Mouse (Mus musculus): ENCODE results near the gene Larp4b. TPM values are rescaled to one million over a fixed set of nuclear protein-coding genes. Genes with fewer than 3 reads are reported as not detected.

Gene Larp4b
- polyA plus RNA-seq, 1 experiment from 2014 or later = 45.2 TPM

DNA sequence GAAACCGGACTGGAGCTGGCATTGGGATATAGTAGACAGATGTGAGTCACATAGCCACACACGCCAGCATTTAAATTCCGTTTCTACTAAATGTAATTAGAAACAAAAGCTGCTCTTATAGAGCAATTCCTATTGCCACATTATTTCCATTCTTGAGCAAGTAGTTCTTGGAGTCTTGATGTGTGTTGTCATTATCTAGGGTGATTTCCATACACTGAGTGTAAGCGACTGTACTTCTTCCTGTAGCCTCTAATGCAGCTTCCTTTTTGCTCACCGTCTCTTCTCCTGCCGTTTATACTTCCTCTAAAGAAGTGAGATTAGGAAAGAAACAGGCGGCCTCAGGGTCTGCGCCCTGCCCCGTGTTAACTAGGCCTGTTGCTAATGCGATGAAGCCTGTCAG, 65.6 kb downstream of the Larp4b start:
- H3K27ac ChIP-seq (ENCODE audit: low read depth, low read length) = no peak overlapping the region
- H3K4me1 ChIP-seq (ENCODE audit: control insufficient read depth, insufficient read depth, low read length) = no peaks in the 10 kb centered on the region
- 92% methylated on average over 10 of the region's 10 CpGs for WGBS
- H3K9ac ChIP-seq (replicated peaks; ENCODE audit: low read depth, low read length) = no peak overlapping the region
- no peaks in the 10 kb centered on the region for H3K9me3 ChIP-seq (ENCODE audit: control insufficient read depth, low read length)
- H3K27me3 ChIP-seq (ENCODE audit: control insufficient read depth, insufficient read depth, low read length) = no peaks in the 10 kb centered on the region
- H3K36me3 ChIP-seq (ENCODE audit: control insufficient read depth, insufficient read depth, low read length) = peaks cover 32% of the 10 kb centered on the region
- H3K4me3 ChIP-seq (ENCODE audit: low read depth, low read length) = no peak overlapping the region
- ATAC-seq (ENCODE audit: low read depth) = no peak
- no peak overlapping the region for H3K4me2 ChIP-seq (ENCODE audit: low read depth, low read length)

DNA sequence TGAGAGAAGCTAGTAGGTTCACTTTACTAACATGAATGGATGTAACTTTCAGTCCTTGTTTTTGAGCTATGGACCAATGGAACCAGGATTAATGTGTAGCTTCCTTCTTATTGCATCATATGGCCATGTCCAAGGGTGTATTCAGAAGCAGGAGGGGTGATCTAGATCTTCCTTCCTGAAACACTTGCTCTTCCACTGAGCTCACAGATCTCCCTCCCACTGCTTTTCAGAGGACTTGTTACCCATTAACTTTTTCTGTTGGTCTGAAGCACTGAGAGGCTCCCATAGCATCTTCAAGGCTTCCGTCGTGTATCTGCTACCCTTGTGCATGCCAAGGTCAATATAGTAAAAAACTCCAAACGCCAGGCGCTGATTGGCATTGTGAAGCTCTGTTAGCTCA, 69.2 kb downstream of the Larp4b start:
- Histone ChIP-seq H3K9me3 (ENCODE audit: control insufficient read depth, low read length) (no peaks in the 10 kb centered on the region), H3K9ac (replicated peaks; ENCODE audit: low read depth, low read length) (no peak overlapping the region), H3K36me3 (ENCODE audit: control insufficient read depth, insufficient read depth, low read length) (peaks cover 46% of the 10 kb centered on the region), H3K4me3 (ENCODE audit: low read depth, low read length) (no peak overlapping the region), H3K4me2 (ENCODE audit: low read depth, low read length) (no peak overlapping the region), H3K27me3 (ENCODE audit: control insufficient read depth, insufficient read depth, low read length) (no peaks in the 10 kb centered on the region), H3K4me1 (ENCODE audit: control insufficient read depth, insufficient read depth, low read length) (no peaks in the 10 kb centered on the region), H3K27ac (ENCODE audit: low read depth, low read length) (no peak overlapping the region)
- no peak for ATAC-seq (ENCODE audit: low read depth)
- 98% methylated on average over 4 of the region's 4 CpGs for WGBS

DNA sequence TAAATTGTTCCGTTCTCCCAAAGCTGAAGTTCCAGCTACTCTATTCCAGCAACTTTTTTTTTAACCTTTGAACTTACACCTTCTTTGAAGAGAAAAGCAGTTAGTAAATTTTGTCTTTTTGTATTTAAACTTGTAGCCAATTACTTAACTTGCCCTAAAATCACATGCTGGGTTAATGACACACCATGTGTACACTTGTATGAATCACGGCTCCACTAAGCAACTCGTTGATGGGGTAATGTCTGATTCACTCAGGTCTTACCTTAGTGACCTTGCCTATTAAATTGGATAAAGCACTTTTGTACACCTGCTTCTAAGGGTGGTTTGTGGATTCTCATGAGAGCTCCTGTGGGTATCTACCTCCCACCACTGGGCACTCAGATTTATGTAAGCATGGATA, 74.2 kb downstream of the Larp4b start:
- H3K4me3 ChIP-seq (ENCODE audit: low read depth, low read length) = no peak overlapping the region
- no peaks in the 10 kb centered on the region for H3K9me3 ChIP-seq (ENCODE audit: control insufficient read depth, low read length)
- ATAC-seq (ENCODE audit: low read depth) = no peak
- no peak overlapping the region for H3K4me2 ChIP-seq (ENCODE audit: low read depth, low read length)
- no peak overlapping the region for H3K9ac ChIP-seq (replicated peaks; ENCODE audit: low read depth, low read length)
- 87% methylated on average over 3 of the region's 3 CpGs for WGBS
- no peak overlapping the region for H3K27ac ChIP-seq (ENCODE audit: low read depth, low read length)
- H3K4me1 ChIP-seq (ENCODE audit: control insufficient read depth, insufficient read depth, low read length) = no peaks in the 10 kb centered on the region
- H3K36me3 ChIP-seq (ENCODE audit: control insufficient read depth, insufficient read depth, low read length) = peaks cover 47% of the 10 kb centered on the region
- no peaks in the 10 kb centered on the region for H3K27me3 ChIP-seq (ENCODE audit: control insufficient read depth, insufficient read depth, low read length)

DNA sequence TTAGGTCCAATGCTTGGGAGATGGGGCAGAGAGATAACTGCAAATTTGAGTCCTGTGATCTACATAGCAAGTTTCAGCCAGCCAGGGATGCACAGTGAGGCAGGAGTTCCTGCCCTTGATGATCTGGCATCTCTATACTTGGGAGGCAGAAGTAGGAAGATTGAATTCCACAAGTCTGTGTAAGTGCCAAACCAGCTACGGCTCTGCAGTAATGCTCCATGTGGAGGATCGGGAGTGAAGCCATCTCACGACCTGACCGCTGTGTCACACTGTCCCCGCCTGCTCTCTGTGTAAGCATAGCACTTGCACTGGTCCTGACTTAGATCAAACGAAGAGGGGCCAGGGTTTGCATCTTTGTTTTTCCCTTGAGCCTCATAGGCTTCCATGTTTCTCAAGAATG, 75.9 kb downstream of the Larp4b start:
- no peak overlapping the region for H3K4me3 ChIP-seq (ENCODE audit: low read depth, low read length)

DNA sequence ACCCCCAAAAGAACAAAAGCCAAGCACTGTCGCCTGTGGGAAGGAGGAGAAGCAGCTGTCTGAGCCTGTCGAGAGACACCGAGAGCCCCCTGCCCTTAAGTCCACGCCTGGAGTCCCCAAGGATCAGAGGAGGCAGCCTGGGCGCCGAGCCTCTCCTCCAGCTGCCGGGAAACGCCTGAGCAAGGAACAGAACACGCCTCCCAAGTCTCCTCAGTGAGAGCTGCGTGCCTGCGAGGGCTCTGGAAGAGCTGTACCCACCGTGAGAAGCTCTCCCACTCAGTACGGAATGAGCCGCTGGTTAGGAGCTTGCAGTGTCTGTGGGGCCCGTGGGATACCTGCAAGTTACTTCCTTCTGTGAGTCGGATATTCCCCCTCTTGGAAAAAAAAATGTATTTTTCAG, 77.0 kb downstream of the Larp4b start:
- Histone ChIP-seq H3K36me3 (ENCODE audit: control insufficient read depth, insufficient read depth, low read length) (peaks cover 37% of the 10 kb centered on the region), H3K27ac (ENCODE audit: low read depth, low read length) (no peak overlapping the region), H3K27me3 (ENCODE audit: control insufficient read depth, insufficient read depth, low read length) (no peaks in the 10 kb centered on the region), H3K4me2 (ENCODE audit: low read depth, low read length) (no peak overlapping the region), H3K9me3 (ENCODE audit: control insufficient read depth, low read length) (no peaks in the 10 kb centered on the region), H3K4me3 (ENCODE audit: low read depth, low read length) (no peak overlapping the region), H3K4me1 (ENCODE audit: control insufficient read depth, insufficient read depth, low read length) (no peaks in the 10 kb centered on the region), H3K9ac (replicated peaks; ENCODE audit: low read depth, low read length) (no peak overlapping the region)
- 75% methylated on average over 16 of the region's 16 CpGs for WGBS
- ATAC-seq (ENCODE audit: low read depth) = no peak

More for the DNA sequence above, 75.9 kb downstream of the Larp4b start:
- H3K4me1 ChIP-seq (ENCODE audit: control insufficient read depth, insufficient read depth, low read length) = no peaks in the 10 kb centered on the region
- H3K4me2 ChIP-seq (ENCODE audit: low read depth, low read length) = no peak overlapping the region
- ATAC-seq (ENCODE audit: low read depth) = no peak
- 46% methylated on average over 6 of the region's 6 CpGs for WGBS
- H3K9me3 ChIP-seq (ENCODE audit: control insufficient read depth, low read length) = no peaks in the 10 kb centered on the region
- no peaks in the 10 kb centered on the region for H3K27me3 ChIP-seq (ENCODE audit: control insufficient read depth, insufficient read depth, low read length)
- no peak overlapping the region for H3K27ac ChIP-seq (ENCODE audit: low read depth, low read length)
- H3K36me3 ChIP-seq (ENCODE audit: control insufficient read depth, insufficient read depth, low read length) = peaks cover 44% of the 10 kb centered on the region
- H3K9ac ChIP-seq (replicated peaks; ENCODE audit: low read depth, low read length) = no peak overlapping the region

DNA sequence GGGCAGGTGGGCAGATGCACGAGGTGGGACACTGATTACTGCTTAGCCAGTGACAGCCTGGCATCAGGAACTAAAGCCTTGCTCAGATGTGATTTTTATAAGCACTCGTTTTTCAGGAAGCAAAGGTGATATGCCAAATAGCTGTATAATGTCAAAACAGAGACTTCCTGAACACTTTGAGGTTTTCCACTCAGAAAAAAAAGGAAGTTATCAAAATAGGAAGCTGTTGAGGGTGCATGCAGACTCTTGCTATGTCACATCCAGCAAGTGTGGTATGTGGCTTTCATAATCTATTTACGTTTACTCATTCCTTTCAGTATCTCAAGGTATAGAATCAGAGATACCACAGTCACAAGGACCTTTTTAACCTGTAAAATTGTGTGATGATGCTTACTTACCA, 79.7 kb downstream of the Larp4b start:
- WGBS = 90% methylated on average over 3 of the region's 3 CpGs
- Histone ChIP-seq H3K27ac (ENCODE audit: low read depth, low read length) (no peak overlapping the region), H3K27me3 (ENCODE audit: control insufficient read depth, insufficient read depth, low read length) (no peaks in the 10 kb centered on the region), H3K9ac (replicated peaks; ENCODE audit: low read depth, low read length) (no peak overlapping the region), H3K9me3 (ENCODE audit: control insufficient read depth, low read length) (no peaks in the 10 kb centered on the region), H3K4me2 (ENCODE audit: low read depth, low read length) (no peak overlapping the region), H3K36me3 (ENCODE audit: control insufficient read depth, insufficient read depth, low read length) (peaks cover 20% of the 10 kb centered on the region; the same call in 1 of the 2 replicates), H3K4me1 (ENCODE audit: control insufficient read depth, insufficient read depth, low read length) (no peaks in the 10 kb centered on the region), H3K4me3 (ENCODE audit: low read depth, low read length) (no peak overlapping the region)
- no peak for ATAC-seq (ENCODE audit: low read depth)

DNA sequence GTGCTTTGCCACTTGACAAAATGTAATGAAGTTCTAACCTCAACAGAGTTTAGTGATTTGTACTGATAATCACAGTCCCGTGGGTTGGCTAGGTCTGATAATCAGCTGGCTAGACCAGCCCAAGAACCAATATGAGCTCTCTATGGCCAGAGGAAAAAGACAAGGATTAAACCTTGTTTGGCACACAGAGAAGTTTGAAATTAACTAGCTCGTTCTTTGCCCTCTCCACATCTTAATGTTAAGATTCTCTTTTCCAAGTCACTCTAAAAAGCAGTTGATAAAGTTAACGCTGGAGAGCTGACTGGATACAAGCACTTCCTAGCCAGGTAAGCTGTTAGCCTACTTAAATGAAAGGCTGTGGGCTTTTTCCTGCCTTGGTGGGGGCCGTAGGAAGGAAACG, 81.5 kb downstream of the Larp4b start:
- ATAC-seq (ENCODE audit: low read depth) = no peak
- Histone ChIP-seq H3K4me1 (ENCODE audit: control insufficient read depth, insufficient read depth, low read length) (no peaks in the 10 kb centered on the region), H3K9me3 (ENCODE audit: control insufficient read depth, low read length) (no peaks in the 10 kb centered on the region), H3K27me3 (ENCODE audit: control insufficient read depth, insufficient read depth, low read length) (no peaks in the 10 kb centered on the region), H3K36me3 (ENCODE audit: control insufficient read depth, insufficient read depth, low read length) (peaks cover 9% of the 10 kb centered on the region; the same call in 1 of the 2 replicates), H3K9ac (replicated peaks; ENCODE audit: low read depth, low read length) (no peak overlapping the region), H3K27ac (ENCODE audit: low read depth, low read length) (no peak overlapping the region), H3K4me2 (ENCODE audit: low read depth, low read length) (no peak overlapping the region), H3K4me3 (ENCODE audit: low read depth, low read length) (no peak overlapping the region)
- 97% methylated on average over 5 of the region's 5 CpGs for WGBS

DNA sequence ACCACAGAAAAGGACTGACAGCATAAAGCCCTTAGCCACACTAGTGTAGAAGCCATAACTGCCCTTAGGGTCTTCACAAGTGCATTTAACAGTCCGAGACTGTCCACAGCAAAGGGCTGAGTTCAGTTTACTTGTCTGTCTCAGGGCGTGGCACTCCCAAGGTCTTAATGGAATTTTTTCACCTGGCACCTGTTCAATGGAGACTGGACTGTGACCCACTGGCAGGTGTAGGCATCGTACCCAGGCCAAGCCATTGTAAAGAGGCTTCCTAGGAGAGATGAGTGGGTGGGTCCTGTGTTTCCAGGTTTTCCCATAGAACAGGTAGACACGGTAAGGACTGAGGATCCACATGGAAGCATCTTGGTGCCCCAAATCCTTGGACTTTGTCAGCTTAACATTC, 84.6 kb downstream of the Larp4b start:
- no peak overlapping the region for H3K4me2 ChIP-seq (ENCODE audit: low read depth, low read length)
- no peak overlapping the region for H3K27ac ChIP-seq (ENCODE audit: low read depth, low read length)
- H3K4me3 ChIP-seq (ENCODE audit: low read depth, low read length) = no peak overlapping the region
- H3K4me1 ChIP-seq (ENCODE audit: control insufficient read depth, insufficient read depth, low read length) = no peaks in the 10 kb centered on the region
- no peaks in the 10 kb centered on the region for H3K27me3 ChIP-seq (ENCODE audit: control insufficient read depth, insufficient read depth, low read length)
- H3K36me3 ChIP-seq (ENCODE audit: control insufficient read depth, insufficient read depth, low read length) = no peaks in the 10 kb centered on the region
- no peak for ATAC-seq (ENCODE audit: low read depth)
- 92% methylated on average over 4 of the region's 4 CpGs for WGBS
- no peaks in the 10 kb centered on the region for H3K9me3 ChIP-seq (ENCODE audit: control insufficient read depth, low read length)
- H3K9ac ChIP-seq (replicated peaks; ENCODE audit: low read depth, low read length) = no peak overlapping the region

DNA sequence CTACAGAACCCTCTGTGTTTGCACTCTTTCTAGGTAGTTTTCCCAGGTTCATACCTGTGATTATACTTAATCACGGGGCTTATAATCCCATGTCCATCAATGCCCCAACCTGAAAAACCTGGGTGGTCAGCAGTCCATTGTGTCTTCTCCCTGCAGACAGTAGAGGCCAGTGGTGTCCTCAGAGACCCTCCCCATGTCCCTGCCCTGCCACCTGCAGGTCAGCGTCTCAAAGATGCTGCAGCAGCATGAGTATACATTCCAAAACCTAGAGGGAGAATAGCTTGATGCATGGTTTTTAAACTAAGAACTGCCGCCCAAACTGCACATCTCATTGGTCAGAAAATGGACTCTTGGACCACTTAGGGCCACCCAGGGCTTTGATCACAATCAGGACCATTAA, 85.0 kb downstream of the Larp4b start:
- WGBS = 68% methylated on average over 3 of the region's 3 CpGs
- H3K27ac ChIP-seq (ENCODE audit: low read depth, low read length) = no peak overlapping the region
- ATAC-seq (ENCODE audit: low read depth) = no peak
- H3K27me3 ChIP-seq (ENCODE audit: control insufficient read depth, insufficient read depth, low read length) = no peaks in the 10 kb centered on the region
- H3K4me2 ChIP-seq (ENCODE audit: low read depth, low read length) = no peak overlapping the region
- H3K4me1 ChIP-seq (ENCODE audit: control insufficient read depth, insufficient read depth, low read length) = no peaks in the 10 kb centered on the region
- H3K9ac ChIP-seq (replicated peaks; ENCODE audit: low read depth, low read length) = no peak overlapping the region
- H3K4me3 ChIP-seq (ENCODE audit: low read depth, low read length) = no peak overlapping the region
- H3K9me3 ChIP-seq (ENCODE audit: control insufficient read depth, low read length) = no peaks in the 10 kb centered on the region
- H3K36me3 ChIP-seq (ENCODE audit: control insufficient read depth, insufficient read depth, low read length) = no peaks in the 10 kb centered on the region

DNA sequence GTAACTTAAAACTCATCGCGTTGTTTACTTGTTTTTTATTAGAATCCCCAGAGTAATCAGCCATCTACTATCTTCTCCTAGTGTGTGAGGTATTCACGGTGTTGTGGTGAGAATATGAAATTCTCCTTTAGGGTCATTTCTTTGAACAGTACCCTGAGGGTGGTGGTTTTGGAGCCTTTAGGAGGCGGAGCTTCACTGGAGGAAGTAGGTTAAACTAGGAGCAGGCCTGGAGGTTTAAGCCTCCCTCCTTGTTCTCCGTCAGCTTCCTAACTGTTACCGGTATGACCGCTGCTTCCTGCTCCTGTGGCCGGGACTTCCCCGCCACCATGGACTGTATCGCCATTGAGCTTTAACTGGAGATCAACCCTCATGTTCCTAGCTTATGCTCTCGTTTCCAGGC, 86.5 kb downstream of the Larp4b start:
- WGBS = 60% methylated on average over 11 of the region's 11 CpGs
- Histone ChIP-seq H3K27ac (ENCODE audit: low read depth, low read length) (no peak overlapping the region), H3K9me3 (ENCODE audit: control insufficient read depth, low read length) (no peaks in the 10 kb centered on the region), H3K4me1 (ENCODE audit: control insufficient read depth, insufficient read depth, low read length) (no peaks in the 10 kb centered on the region), H3K36me3 (ENCODE audit: control insufficient read depth, insufficient read depth, low read length) (no peaks in the 10 kb centered on the region), H3K9ac (replicated peaks; ENCODE audit: low read depth, low read length) (no peak overlapping the region), H3K27me3 (ENCODE audit: control insufficient read depth, insufficient read depth, low read length) (no peaks in the 10 kb centered on the region), H3K4me3 (ENCODE audit: low read depth, low read length) (no peak overlapping the region), H3K4me2 (ENCODE audit: low read depth, low read length) (no peak overlapping the region)
- no peak for ATAC-seq (ENCODE audit: low read depth)
